25 mouse cellular contexts compared by ENCODE assay signal in the genomic region with DNA sequence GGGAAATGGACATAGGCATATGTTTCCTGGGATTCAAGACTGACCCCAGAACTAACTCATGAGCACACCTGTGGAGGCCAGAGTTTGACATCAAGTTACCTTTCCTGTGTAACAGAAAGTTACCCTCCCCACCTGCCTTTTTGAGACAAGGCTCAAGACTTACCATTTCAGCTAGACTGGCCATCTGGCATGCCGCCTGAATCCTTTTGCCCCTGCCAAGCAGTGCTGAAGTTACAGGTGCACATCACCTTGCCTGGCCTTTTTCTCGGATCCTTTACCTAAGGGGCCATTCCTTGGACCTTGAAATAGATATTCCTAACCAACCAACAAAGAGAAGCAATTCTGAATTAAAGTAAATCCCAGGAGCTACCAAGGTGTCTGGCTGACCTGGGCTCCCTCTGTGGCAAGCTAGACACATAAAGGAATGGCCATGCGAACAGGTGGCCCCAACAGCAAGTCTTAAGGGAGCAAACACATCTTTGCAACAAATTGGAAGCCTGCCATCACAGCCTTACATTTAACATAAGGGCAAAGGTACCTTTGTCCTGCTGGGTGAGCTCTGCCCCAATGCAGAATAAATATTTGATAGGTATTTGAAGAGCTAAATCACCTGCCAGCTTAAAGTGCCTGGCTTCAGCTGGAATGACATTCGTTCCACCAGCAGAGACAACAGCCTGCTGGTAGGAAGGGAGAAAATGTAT. TPM values are rescaled to one million over a fixed set of nuclear protein-coding genes. Genes with fewer than 3 reads are reported as not detected.
DNase-seq lines count a peak whose midpoint lies in the region; ATAC-seq and TF ChIP-seq lines count a peak whose summit lies in the region.
"Had no signal": no experiment of that assay in that cellular context is flagged by ENCODE, and none has a peak within 500 bp of the region (broad histone marks: within the 10 kb centered on the region; RNA-seq: fewer than 3 reads in every experiment).

No protein-coding gene starts in this region.

- H3K9ac ChIP-seq in lung, embryonic 15.5 days, result no peak overlapping the region
- no peak overlapping the region for H3K9ac ChIP-seq in intestine, postnatal 0 days (ENCODE audit: low read depth, low read length)
- no peak overlapping the region for H3K9ac ChIP-seq in heart, embryonic 11.5 days (ENCODE audit: low read depth, low read length)
- H3K9ac ChIP-seq: embryonic facial prominence, embryonic 12.5 days; forebrain, postnatal 0 days; heart, embryonic 13.5 days; hindbrain, embryonic 12.5 days; midbrain, embryonic 15.5 days; neural tube, embryonic 13.5 days had no signal

- H3K4me1 ChIP-seq in lung, embryonic 15.5 days, result peaks cover 10% of the 10 kb centered on the region
- no peaks in the 10 kb centered on the region for H3K4me1 ChIP-seq in intestine, postnatal 0 days (replicated peaks; ENCODE audit: control insufficient read depth, insufficient read depth, low read length)
- peaks cover 13% of the 10 kb centered on the region for H3K4me1 ChIP-seq in small intestine, adult 2 months (ENCODE audit: control insufficient read depth, insufficient read depth, insufficient read length, low read length)
- H3K4me1 ChIP-seq in heart, embryonic 11.5 days (ENCODE audit: control insufficient read depth, insufficient read depth, low read length), result no peaks in the 10 kb centered on the region
- H3K4me1 ChIP-seq: embryonic facial prominence, embryonic 12.5 days; heart, embryonic 13.5 days; hindbrain, embryonic 12.5 days; midbrain, embryonic 15.5 days; neural tube, embryonic 13.5 days had no signal

- DNase-seq in kidney, adult 9 months, result peak; percentile 59
- DNase-seq in kidney, postnatal 4 days, result no peak
- no peak for DNase-seq in lung, adult 18-20 months
- no peak for DNase-seq in testis, postnatal 10 days (ENCODE audit: low spot score)
- DNase-seq: B cell, adult 2 months; cerebellum, adult 11-12 months; forebrain, postnatal 0 days; gastrocnemius, postnatal 25 days; heart, adult 18-20 months; heart, postnatal 14 days; thymus, postnatal 14 days had no signal

- peak overlapping the region; percentile 56 for H3K27ac ChIP-seq in lung, embryonic 15.5 days
- H3K27ac ChIP-seq in intestine, postnatal 0 days (ENCODE audit: low read depth, low read length), result no peak overlapping the region
- peak overlapping the region; percentile 32 for H3K27ac ChIP-seq in small intestine, adult 2 months (ENCODE audit: insufficient read depth, low read depth, low read length)
- no peak overlapping the region for H3K27ac ChIP-seq in heart, embryonic 11.5 days (ENCODE audit: low read depth, low read length)
- H3K27ac ChIP-seq: embryonic facial prominence, embryonic 12.5 days; heart, embryonic 13.5 days; hindbrain, embryonic 12.5 days; left cerebral cortex, adult 2 months; macrophage; midbrain, embryonic 15.5 days; neural tube, embryonic 13.5 days had no signal

- no peak for TF ChIP-seq CTCF in intestine, postnatal 0 days (IDR thresholded peaks at IDR 0.05; ENCODE audit: low read depth)
- no peak for TF ChIP-seq CTCF in small intestine, adult 2 months (IDR thresholded peaks at IDR 0.05; ENCODE audit: extremely low read depth, insufficient read length, insufficient replicate concordance, low read depth, low read length)

- ATAC-seq in lung, embryonic 15.5 days (ENCODE audit: borderline replicate concordance, extremely low read depth, low FRiP score, low TSS enrichment), result peak; percentile 43; the same call in 1 of the 2 replicates
- 0 out of 2 replicates have a peak, but pooled peaks have one; percentile 17 for ATAC-seq in intestine, postnatal 0 days
- no peak for ATAC-seq in heart, embryonic 11.5 days (replicated peaks; ENCODE audit: insufficient number of reproducible peaks, low FRiP score, low TSS enrichment)
- ATAC-seq: forebrain, postnatal 0 days; midbrain, embryonic 15.5 days; Patski had no signal

- no peaks in the 10 kb centered on the region for H3K36me3 ChIP-seq in lung, embryonic 15.5 days
- no peaks in the 10 kb centered on the region for H3K36me3 ChIP-seq in intestine, postnatal 0 days (ENCODE audit: control insufficient read depth, insufficient read depth)
- no peaks in the 10 kb centered on the region for H3K36me3 ChIP-seq in small intestine, adult 2 months (ENCODE audit: control insufficient read depth, insufficient read depth, low read length)
- no peaks in the 10 kb centered on the region for H3K36me3 ChIP-seq in heart, embryonic 11.5 days (ENCODE audit: control insufficient read depth, insufficient read depth, low read length)
- H3K36me3 ChIP-seq: embryonic facial prominence, embryonic 12.5 days; G1E; heart, embryonic 13.5 days; hindbrain, embryonic 12.5 days; midbrain, embryonic 15.5 days; neural tube, embryonic 13.5 days had no signal

- 62% methylated on average over 4 of the region's 4 CpGs for WGBS in lung, embryonic 15.5 days
- WGBS in intestine, postnatal 0 days, result 51% methylated on average over 4 of the region's 4 CpGs
- WGBS in small intestine, adult 2 months, result 26% methylated on average over 4 of the region's 4 CpGs
- 69% methylated on average over 4 of the region's 4 CpGs for WGBS in heart, embryonic 11.5 days (ENCODE audit: insufficient replicate concordance)

- no peak overlapping the region for H3K4me2 ChIP-seq in lung, embryonic 15.5 days
- no peak overlapping the region for H3K4me2 ChIP-seq in intestine, postnatal 0 days (replicated peaks; ENCODE audit: low read depth)
- H3K4me2 ChIP-seq in heart, embryonic 11.5 days, result no peak overlapping the region
- H3K4me2 ChIP-seq: embryonic facial prominence, embryonic 12.5 days; heart, embryonic 13.5 days; hindbrain, embryonic 12.5 days; midbrain, embryonic 15.5 days; neural tube, embryonic 13.5 days had no signal

- H3K4me3 ChIP-seq in lung, embryonic 15.5 days, result no peak overlapping the region
- no peak overlapping the region for H3K4me3 ChIP-seq in intestine, postnatal 0 days (ENCODE audit: low read depth, low read length)
- H3K4me3 ChIP-seq in small intestine, adult 2 months (ENCODE audit: low read depth, low read length), result no peak overlapping the region
- no peak overlapping the region for H3K4me3 ChIP-seq in heart, embryonic 11.5 days (ENCODE audit: low read depth, low read length)
- H3K4me3 ChIP-seq: embryonic facial prominence, embryonic 12.5 days; heart, embryonic 13.5 days; hindbrain, embryonic 12.5 days; left cerebral cortex, adult 2 months; midbrain, embryonic 15.5 days; myocyte; neural tube, embryonic 13.5 days had no signal

- H3K9me3 ChIP-seq in lung, embryonic 15.5 days, result no peaks in the 10 kb centered on the region
- H3K9me3 ChIP-seq in intestine, postnatal 0 days (ENCODE audit: control insufficient read depth), result no peaks in the 10 kb centered on the region
- H3K9me3 ChIP-seq in heart, embryonic 11.5 days (replicated peaks; ENCODE audit: control insufficient read depth, low read length), result no peaks in the 10 kb centered on the region
- H3K9me3 ChIP-seq: embryonic facial prominence, embryonic 12.5 days; G1E; heart, embryonic 13.5 days; hindbrain, embryonic 12.5 days; midbrain, embryonic 15.5 days; neural tube, embryonic 13.5 days had no signal

- no peaks in the 10 kb centered on the region for H3K27me3 ChIP-seq in lung, embryonic 15.5 days
- no peaks in the 10 kb centered on the region for H3K27me3 ChIP-seq in intestine, postnatal 0 days (replicated peaks; ENCODE audit: control insufficient read depth, insufficient read depth, low read length)
- H3K27me3 ChIP-seq in small intestine, adult 2 months (ENCODE audit: control insufficient read depth, insufficient read depth, low read length), result no peaks in the 10 kb centered on the region
- peaks cover 4% of the 10 kb centered on the region; the same call in 1 of the 2 replicates for H3K27me3 ChIP-seq in heart, embryonic 11.5 days (ENCODE audit: control insufficient read depth, insufficient read depth, low read length)
- H3K27me3 ChIP-seq: embryonic facial prominence, embryonic 12.5 days; hindbrain, embryonic 12.5 days; midbrain, embryonic 15.5 days; neural tube, embryonic 13.5 days; Patski had no signal

- TF ChIP-seq POLR2A in small intestine, adult 2 months (IDR thresholded peaks at IDR 0.05; ENCODE audit: low read depth, low read length), result no peak

RNA-seq across cellular contexts. Expression of a gene that starts 17.3 kb away (rescaled TPM):
- polyA plus RNA-seq in lung, embryonic 15.5 days (2015; fragmentation: Nextera tagmentation; extraction: Ambion mirVana), result 156 and 164 TPM in 2 replicates
- polyA plus RNA-seq in intestine, postnatal 0 days (2015; fragmentation: Nextera tagmentation; extraction: Ambion mirVana), result 176 and 181 TPM in 2 replicates
- 21.7 and 33.1 TPM in 2 replicates for polyA plus RNA-seq in small intestine, adult 2 months (2012; rRNA removed)
- 85.0 and 96.3 TPM in 2 replicates for polyA plus RNA-seq in heart, embryonic 11.5 days (2014; fragmentation: Nextera tagmentation; extraction: Ambion mirVana)

Comparison
In these comparisons a context has a peak if more than half of its experiments do, and no peak if none do; other contexts are left out.
1. H3K27ac ChIP-seq: peak in lung, embryonic 15.5 days (single experiment) and small intestine, adult 2 months (single experiment); none in intestine, postnatal 0 days (single experiment) and heart, embryonic 11.5 days (single experiment).